Mouse (Mus musculus): ENCODE measurements around the gene Birc6. TPM values are rescaled to one million over a fixed set of nuclear protein-coding genes. Genes with fewer than 3 reads are reported as not detected.

Gene Birc6
- total RNA-seq, 2 experiments from 2014 or later = 50.0 to 53.7 TPM

DNA sequence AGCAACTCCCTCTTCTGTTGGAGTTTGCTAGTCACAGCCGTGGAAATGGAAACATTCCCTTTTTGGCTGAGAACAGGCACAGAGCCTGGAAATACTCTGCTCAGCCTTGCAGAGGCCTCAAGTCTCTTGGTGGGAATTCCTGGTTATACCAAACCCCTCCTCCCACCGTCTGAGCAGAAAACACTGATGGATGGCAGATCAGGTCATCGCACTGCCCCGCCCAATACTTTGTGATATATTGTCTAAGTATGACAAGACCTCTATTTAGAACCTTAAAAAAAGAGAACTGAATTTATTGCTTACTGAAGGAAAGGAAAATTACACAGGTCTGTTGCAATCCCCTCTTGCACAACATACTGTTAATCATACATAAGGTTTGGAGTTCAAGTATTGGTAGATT lies 182.6 kb downstream of the Birc6 start:
- no peak for DNase-seq

DNA sequence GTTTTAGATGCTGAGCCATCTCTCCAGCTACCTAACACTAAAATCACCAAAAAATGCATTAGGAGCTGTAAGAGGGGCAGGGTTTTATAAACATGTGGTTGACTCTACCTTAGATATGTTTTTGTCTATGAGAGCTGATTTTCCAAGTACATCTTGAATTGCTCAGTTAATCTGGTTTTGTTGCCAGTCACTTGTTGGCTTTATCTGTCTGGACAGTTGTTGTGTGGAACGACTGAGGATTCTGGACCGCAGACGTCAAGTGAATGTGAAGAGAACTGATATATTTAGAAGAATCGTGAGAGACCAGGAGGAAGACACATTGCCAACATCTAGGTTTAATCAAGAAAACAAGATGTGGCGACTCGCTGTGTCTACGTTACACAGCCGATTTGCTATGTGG lies 183.5 kb downstream of the Birc6 start:
- DNase-seq = no peak

DNA sequence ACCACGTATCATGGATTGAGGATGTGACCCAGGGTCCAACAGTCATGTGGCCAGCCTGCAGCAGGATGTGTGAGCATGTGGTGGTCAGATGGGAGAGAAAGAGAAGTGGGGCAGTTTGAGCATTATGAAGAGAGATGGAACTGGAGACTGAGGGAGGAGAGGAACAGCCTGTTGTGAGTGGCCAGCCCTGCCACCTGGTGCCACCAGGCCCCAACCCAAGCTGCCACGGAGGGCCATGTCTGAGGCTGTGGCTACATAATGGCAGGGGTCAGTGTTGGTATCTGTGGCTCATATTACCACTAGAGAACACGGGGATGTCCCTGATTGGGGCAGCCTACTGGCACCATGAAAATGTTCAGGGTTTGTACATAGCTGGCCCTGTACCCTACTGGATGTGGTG lies 187.0 kb downstream of the Birc6 start:
- DNase-seq = no peak

DNA sequence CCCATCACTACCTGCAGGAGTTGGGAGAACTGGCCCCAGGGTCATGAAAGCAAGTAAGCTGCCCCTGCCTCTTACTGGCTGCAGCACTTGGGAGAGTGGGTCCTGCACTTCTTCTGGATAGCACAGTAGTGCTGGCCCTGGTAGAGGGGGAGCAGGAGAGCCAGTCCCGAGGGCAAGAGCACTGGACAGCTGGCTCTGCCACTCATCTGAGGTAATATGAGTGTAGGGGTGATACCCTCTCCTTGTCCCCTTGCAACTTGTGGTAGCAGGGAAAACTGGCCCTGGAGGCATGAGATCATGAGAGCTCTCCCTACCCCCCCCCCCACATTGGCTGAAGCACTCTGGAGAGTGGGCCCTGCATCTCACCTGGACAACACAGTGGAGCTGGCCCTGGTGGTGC lies 187.6 kb downstream of the Birc6 start:
- DNase-seq = no peak

DNA sequence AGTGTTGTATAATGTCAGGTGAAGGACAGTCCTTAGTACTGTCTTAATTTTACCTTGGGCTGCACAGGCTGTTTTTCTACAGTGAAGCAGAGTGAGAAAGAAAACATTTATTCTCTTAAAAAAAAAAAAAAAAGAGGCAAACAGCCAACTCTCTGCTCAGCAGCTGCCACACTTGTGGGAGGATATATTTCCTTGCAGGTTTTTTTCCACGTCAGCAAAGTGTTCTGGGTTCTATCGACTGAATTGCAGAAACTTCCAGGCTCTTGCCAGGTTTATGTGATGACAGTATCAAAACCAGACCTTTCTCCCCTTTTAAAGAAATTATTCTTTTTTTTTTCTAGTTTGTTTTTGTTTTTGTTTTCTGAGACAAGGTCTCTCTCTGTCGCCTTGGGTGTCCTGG lies 188.5 kb downstream of the Birc6 start:
- DNase-seq = no peak

DNA sequence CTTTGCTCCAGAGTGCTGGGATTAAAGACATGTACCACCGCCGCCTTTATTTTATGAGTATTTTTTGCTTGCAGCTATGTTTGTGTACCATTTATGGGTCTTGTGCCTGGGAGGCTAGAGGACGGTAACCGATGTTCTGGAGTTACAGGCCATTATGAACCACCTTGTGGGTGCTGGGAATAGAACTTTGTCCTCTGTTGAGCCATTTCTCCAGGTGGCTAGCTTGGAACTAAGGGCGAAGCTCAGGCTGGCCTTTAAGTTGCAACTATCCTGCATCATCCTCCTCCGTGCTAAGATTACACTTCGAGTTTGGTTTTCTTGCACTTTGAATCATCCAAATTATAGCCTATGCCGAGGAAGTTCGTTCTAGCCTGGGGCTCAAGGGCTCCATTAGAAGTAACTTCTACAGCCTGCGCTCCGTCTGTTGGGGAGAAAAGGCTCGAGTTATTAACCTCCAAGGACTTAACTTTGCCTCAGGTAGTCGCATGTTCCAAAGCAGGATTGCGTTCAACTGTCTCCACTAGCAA lies 189.1 kb downstream of the Birc6 start:
- DNase-seq = no peak

DNA sequence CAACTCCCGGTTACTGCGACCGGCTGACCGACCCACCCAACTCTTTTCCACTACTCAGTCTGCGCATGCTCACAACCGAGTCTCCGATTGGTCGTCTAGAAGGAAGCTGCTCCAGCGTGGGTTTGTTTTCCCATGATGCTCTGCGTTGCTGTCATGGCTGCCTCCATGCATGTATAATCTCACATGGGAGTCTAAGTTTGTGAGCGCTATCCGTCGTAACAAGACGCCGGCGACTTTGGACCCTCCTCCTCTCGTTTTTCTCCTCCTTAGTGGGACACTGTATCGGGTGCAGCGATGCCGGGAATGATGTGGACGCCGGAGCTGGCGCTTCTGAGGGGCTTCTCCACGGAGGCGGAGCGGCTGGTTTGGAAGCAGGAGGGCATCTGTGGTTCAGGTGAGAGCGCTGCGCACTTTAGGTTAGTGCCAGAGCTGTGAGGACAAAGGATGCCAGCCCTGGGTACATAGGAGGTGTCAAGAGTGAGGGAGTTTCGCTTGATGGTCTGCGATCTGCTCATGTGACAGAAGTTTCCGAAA lies 189.6 kb downstream of the Birc6 start, which contains the start of gene Ttc27:
Gene Ttc27, plus strand, starts transcription at position 115 of the 534 bp plus-strand sequence.
- DNase-seq = peak; percentile 93

DNA sequence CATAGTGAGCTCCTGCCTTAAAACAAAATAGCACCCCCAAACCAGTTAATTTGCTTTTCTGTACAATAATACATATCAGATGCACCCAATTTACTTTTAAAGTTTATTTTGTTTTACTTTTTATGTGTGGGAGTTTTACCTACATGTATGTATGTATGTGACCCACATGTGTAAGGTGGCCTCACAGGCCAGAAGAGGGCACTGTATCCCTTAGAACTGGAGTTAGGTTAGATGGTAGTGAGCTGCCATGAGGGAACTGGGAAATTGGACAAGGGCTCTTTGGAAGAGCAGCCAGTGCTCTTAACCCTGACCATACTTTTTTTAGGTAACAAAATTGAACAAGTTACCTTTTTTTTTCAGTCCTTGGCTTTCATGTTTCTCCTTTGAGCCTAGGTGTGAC lies 204.8 kb downstream of the Birc6 start:
- DNase-seq = no peak

DNA sequence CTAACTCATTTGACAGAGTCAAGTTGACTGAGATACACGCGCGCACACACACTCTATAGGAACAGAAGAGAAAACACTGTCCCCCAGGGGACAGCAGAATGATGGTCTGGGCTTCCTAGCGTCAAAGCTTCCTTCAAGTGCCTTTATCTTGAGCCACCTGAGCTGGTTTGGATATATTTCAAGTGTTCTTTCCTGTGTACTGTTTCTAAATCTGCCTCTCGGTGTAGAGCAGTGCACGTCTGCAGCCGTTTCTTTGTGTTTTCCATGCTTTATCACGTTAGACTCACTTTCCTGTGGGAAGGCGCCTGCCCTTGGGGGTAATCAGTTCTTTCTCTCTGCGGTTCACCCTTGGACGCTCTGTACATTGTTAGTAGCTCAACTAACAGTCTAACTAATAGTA lies 207.3 kb downstream of the Birc6 start:
- no peak for DNase-seq

DNA sequence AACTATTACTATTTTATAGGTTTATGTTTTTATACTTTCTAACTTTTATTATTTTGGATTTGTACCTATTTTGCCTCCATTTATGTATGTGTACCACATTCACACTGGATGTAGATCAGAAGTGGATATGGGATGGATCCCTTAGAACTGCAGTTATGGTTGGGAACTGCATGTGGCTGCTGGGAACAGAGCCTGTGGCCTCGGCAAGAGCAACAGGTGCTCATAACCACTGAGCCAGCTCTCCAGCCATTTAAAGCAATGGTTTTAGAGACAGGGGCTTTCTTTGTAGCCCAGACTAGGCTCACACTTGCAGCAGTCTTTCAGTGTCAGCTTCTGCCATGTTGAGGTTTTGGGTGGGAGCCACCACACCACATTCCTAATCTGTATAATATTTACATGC lies 221.6 kb downstream of the Birc6 start:
- no peak for DNase-seq

DNA sequence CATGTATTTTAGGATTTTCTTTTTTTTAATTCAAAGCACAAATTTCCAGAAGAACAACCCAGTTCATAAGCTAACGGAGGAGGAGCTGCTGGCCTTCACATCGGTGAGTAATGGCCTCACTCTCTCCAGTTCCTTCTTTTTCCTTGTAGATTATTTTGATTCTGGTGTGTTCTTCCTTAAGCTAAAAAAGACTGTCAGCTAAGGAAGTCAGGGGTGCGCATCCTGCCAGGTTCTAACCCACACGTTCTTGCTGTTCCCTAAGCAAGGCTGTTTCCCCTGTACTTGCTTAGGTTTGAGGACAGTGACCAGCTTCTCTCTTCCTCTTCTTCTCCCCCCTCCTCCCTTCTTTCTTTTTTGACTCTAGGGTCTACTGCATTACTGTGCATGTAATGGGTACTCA lies 222.9 kb downstream of the Birc6 start:
- DNase-seq = no peak

Other genes with a start within 250 kb of the Birc6 start
- gene Memo1, start 232.8 kb upstream of the Birc6 start, total RNA-seq (2021) = 10 to 100 TPM; 50.8 to 58.1 TPM
- 10 to 100 TPM; 47.1 to 50.6 TPM for gene Dpy30, start 204.4 kb upstream of the Birc6 start, total RNA-seq (2021)
- gene Spast, start 189.3 kb upstream of the Birc6 start, total RNA-seq (2021) = 10 to 100 TPM; 40.0 to 42.5 TPM
- gene Slc30a6, start 132.7 kb upstream of the Birc6 start, total RNA-seq (2021) = 1 to 10 TPM; 5.9 to 6.1 TPM
- gene Nlrc4, start 69.2 kb upstream of the Birc6 start, total RNA-seq (2021) = under 1 TPM; 0.08 to 0.15 TPM
- gene Yipf4, start 38.8 kb upstream of the Birc6 start, total RNA-seq (2021) = 10 to 100 TPM; 25.8 to 30.1 TPM
- gene Ttc27, start 189.4 kb downstream of the Birc6 start, total RNA-seq (2021) = 10 to 100 TPM in 1 of 2 experiments, 1 to 10 TPM in 1; 9.1 to 12.6 TPM

Data from gastrocnemius, postnatal 25 days (tissue).